Mouse (Mus musculus) activated CD4-positive, CD25-positive, alpha-beta regulatory T cell, adult 4 months (primary cell): ENCODE measurements around the gene Sox15. TPM values are rescaled to one million over a fixed set of nuclear protein-coding genes. Genes with fewer than 3 reads are reported as not detected.
"Not testable (repeated sequence)": the region's sequence is repeated elsewhere in the genome, so short reads cannot be mapped to it uniquely, and the experiment has no call there.

Source experiments
- ATAC-seq: one replicate; pipeline ENCODE4 v1.8.0; 2017
- polyA plus RNA-seq, 2 experiments: library from polyadenylated mRNA; unstranded; fragments of 100-300 nt; shearing (Covaris generic); gene quantifications; one replicate each; pipeline ENCODE4 v1.2.1; 2017

Sox15 gene
- polyA plus RNA-seq, 2 experiments from 2014 or later, result not detected

DNA sequence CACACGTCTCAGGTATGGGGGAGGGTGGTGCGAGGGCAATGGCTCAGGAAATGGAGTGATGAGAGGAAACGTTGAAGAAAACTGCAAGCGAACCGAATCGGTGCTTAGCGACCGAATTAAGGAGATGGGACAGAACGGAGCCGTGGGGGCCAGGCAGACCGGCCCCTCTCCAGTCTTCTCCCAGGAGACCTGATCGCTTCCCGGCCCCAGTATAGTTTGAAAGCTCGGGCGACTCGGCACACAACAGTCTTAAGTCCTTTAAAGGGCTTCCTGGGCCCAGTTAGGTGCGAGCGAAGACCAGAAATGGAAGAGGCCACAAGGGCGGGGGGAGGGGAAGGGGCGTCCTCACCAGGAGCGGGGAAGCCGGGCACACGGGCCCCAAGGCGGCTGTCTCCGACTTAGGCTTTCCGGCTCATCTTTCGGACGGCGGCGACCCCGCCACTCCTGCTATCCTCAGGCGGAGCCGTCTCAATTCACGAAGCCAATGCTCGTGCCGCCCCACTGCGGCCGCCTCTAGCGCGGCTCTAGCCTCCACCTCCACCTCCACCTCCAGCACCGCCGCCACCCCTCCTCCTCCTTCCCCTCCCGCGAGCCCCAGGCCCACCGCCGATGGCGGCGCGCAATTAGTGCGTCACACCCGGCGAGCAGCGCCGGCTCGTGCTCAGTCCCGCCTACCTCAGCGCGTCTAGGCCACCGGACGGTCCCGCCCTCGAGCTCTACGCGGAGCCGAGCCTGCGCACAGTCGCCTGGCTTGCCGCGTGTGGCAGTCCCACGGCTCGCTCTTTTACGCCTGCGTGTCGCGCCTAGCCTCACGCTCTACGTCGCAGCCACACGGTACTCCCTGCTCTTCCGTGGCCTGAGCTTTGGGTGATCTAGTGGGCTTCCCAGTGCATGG is 26.4 kb downstream of the Sox15 start, which contains the start of gene Senp3:
Gene Senp3, minus strand, starts transcription at position 771 of the 895 bp plus-strand sequence.
- peak; percentile 95 for ATAC-seq

DNA sequence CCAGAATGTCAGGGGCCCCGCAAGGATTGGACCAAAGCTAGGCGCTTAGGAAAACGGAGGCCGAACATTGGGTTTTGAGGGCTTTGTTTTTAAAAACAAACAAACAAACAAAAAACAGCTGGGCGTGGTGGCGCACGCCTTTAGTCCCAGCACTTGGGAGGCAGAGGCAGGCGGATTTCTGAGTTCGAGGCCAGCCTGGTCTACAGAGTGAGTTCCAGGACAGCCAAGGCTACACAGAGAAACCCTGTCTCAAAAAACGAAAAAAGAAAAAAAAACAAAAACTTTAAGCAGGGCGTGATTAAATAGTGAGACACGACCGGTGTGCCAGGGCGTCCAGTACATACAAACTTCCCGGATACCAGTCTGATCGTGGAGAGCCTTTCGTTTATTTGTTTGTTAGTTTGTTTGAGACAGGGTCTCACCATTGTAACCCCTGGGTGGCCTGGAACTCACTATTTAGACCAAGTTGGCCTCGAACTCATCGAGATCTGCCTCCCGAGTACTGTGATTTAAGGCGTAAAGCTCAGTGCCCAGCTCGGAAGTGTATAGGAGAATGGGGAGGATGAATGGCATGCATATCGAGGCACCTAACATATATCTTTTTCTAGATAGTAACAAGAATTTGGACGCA is 27.2 kb downstream of the Sox15 start:
- ATAC-seq, result no peak

DNA sequence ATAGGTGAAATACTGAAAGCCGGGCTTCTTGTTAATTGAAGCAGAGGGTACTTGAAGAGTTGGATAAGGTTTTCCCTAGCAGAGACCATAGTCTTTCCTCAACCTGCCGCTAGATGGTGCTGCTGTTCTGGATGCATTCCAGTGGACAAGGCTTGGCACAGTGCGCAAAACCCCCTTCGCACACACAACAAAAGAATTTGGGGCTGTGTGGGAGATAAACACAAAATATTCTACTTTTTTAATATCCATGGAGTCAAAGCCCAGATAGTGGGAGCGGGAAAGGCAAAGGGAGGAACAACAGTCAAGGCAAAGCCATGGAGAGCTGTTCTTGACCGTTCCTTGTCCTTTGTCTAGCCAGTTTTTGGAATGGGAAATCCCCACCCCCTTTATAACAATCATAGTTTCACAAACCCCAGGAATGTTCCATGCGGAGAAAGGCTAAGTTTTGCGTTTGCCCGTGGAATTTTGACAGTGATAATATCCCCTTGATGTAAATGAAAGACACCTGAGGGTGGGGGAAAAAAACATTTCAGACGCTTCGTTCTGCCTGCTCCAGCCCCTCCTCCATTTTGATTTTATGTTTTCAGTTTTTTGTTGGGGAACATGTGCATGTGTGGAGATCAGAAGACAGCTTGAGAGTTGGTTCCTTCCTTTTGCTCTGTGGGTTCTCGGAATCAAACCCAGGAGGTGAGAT is 27.9 kb downstream of the Sox15 start:
- ATAC-seq, result peak; percentile 49

DNA sequence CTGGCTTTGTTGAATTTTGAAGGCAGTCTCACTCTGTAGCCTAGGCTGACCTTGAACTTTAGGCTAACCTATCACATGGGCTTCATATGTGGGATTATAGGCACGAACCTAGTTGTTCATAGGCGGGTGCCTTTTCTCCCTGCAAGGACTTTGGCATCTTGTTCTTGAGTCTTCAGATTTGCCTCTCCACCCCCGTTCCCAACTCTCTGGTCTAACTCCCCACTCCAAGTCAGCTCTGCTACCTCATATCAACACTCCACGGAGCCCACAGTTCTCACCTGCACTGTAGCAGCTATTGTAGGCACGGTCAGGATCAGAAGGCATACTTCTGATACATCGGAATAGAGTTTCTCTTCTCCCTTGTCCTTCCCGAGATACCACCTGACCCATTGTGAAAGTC is 28.5 kb downstream of the Sox15 start:
- no peak for ATAC-seq

DNA sequence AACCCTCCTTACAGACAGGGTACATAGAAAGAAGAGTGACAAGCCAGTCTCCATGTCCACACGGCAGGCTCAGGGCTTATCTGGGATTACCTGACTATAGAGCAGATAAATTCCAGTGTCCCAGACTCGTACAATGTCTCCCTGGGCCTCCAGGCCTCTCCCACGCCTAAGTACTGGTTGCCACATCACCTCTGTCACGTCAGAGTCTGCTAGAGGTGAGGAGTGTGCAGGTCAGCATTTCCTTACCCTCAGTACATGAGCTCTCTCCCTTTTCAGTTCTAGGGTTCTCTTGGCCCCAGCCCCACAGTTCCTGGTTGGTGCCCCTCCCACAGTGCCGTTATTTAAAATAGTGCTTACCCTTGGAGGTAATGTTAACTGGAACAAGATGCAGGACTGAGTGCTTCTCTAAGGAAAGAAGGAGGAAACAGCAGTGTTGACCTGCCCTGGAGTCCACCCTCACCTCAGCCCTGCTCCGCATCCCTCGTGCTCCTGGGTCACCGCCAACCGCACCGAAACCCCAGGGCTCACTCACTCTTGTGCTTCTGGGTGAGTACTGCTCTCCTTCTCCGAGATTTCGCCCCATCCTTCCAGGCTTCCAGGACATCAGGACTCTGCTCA is 29.1 kb downstream of the Sox15 start:
- no peak for ATAC-seq

DNA sequence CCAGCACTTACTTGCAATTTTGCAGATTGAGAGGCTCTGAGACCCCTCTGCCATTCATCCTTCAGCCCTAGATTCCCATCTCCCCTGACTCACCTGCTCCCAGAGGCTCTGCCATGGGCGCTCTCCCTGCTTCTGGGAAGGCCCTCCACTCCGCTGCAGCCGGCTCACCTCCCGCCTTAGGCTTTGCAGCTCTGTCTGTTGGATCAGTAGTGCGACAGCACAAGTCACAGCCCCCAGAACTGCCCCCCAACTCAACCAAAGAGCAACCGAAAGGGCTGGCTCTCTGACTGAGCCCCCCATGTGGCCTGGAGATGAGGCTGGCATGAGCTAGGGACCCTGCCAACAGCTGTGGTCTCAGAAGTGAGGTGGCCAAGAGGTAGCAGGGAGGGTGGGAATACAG is 29.8 kb downstream of the Sox15 start:
- no peak for ATAC-seq

DNA sequence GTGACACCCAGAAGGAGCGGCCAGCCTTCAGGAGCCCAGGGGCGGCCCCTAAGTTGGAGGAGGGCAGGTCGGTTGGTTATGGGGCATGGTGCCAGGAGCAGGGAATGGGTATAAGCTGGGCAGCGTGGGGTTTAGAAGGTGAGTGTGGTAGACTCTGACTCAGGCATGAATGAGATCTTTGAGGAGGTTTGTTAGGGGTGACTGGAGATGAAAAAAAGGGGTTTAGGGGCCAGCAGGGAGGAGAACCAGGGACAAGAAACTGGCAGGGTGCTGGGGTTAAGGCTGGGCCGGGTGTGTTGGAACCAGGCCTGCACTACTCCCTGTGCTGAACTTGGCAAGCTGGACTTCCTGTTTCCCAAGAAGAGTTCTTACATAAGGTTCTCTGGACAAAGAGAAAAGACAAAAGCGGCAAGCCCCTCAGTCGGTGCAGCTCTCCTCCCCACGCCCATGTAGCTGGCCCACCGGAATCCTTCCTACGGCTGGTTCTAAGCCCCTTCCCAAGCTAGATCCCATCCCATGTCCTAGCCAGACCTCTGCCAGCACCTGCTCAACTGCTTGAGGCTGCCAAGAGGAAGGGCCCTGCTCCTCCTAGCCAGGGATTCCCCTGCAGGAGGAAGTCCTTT is 30.5 kb downstream of the Sox15 start, which contains the start of gene Tnfsf13:
Gene Tnfsf13, minus strand, starts transcription at position 259 of the 623 bp plus-strand sequence.
- ATAC-seq, result no peak

DNA sequence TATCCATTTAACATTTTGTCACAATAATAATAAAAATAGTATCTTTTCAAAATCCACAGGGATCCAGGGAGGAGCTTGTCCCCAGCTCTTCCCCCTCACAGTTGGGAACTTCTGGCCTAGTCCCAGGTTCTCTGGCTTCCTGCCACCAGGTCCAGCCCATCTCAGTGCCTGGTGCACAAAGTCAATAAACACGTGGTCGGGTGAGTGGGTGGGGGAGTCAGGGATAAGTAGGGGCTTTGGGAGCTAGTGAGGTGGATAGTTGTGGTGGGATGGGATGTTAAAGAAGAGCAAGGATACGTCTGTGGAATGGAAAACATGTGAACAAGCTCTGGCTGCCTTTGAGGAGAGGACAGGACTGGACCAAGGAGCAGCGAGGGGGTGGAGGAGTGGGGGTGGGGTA is 31.3 kb downstream of the Sox15 start:
- ATAC-seq, result no peak

DNA sequence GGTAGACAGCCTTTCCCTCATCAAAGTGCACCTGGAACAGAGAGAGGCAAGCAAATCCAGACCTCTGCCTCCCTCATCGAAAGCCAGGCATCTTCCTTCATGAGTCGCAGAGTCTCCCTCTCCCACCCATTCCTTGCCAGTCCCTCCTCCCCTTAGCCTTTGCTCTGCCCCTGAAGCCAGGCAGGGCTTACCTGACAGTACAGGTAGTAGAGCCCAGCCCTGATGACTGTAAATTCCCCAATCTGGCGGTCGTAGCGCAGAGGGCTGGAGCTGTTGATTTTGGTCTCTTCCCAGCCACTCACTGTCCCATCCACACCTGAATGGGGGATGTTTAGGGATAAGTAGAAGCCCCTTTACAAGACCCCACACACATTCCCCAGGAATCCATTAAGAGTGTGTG is 31.9 kb downstream of the Sox15 start:
- ATAC-seq, result no peak

DNA sequence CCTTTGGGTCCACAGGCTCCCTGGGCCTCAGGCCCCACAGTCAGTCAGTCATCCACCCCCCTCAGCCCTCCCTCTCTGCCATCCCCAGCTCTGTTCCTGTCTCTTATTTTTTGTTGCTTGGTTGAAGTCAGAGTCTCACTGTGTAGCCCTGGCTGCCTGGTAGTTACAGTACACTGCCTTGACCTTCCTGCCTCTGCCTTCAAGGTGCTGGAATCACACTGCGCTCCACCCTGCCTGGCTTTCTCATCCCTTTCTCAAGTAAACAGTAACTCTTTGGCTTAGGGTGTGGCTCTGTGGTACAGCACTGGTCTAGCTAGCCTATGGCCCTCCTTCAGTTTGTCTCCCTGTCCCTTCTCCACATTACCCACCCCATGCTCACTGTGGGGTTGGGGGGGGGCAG is 34.8 kb downstream of the Sox15 start:
- ATAC-seq, result no peak

DNA sequence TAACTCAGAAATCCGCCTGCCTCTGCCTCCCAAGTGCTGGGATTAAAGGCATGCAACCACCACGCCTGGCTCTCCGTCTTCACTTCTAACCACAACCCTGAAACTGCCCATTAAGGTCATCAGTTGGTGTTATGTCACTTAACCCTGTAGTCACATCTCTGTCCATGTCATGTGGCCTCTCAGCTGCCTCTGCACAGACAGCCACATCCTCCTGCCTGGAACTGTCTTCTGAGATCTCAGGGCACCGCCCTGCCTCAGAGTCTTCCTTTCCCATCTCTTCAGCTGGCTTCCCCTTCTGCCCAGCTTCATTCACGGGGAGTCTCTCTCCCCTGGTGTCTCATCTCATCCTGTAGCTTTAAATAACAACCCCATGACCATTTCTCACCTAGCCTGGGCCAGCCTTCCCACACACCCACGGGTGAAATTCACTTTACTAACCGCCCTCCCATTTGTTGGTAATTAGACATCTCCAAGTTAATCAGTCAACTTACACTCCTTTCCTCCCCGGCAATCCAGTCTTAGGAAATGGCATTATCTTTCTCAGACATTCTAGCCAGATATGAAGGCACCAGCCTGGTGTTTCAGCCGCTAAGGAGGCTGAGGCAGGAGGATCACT is 37.2 kb downstream of the Sox15 start:
- ATAC-seq, result no peak

DNA sequence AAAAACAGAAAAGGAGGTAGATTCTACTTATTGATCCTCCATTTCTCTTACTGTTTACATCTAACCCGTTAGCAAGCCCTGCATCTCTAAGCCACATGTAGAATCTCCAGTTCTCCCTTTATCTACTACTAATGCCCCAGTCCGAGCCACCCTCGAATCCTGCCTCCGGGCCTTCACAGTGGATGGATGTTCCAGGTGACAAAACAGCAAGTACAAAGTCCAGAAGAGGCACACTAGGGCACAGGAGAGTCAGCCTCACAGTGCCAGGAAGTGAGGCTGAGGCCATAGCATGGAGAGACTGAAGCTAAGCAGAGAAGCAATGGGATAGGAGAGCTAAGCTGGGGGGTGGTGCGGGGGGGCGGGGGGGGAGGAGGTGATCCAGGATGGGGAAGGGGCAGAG is 37.7 kb downstream of the Sox15 start:
- no peak for ATAC-seq

DNA sequence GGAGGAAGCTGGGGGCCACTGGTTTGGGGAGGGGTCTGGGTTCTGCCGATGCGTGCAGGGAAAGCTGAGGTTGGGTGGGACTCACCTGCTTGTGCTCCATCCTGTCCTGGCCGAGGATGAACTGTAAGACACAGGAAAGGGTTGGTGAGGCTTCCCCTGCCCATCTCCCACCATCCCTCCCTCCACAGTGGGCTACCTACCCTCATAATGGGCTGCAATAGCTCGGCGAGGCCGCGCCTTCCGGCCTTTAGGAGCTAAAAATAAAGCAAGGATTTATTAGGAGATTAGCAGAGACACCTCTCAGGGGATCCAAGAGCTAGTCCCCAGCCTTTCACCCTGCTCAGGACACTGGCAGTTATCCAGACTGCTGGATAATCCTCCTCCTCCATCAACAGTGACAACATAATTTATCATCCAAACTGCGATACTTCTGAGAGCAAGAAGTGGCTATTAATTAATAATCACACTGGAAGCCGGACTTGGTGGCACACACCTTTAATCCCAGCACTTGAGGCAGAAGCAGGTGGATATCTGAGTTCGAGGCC is 38.4 kb downstream of the Sox15 start:
- ATAC-seq, result no peak

DNA sequence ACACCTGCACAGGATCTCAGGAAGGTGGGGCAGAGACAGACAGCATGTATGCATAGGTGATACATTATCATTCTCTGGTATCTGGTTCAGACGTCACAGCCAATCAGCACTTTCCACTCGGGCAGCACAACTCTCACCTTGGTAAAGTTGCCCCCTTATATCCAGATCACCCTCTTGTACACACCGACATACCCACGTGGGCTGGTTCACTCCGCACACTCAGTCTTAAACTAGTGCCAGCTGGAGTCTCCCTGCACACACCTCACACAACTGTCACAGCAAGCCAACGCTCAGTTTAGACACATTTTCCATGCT is 39.9 kb downstream of the Sox15 start:
- ATAC-seq, result no peak

DNA sequence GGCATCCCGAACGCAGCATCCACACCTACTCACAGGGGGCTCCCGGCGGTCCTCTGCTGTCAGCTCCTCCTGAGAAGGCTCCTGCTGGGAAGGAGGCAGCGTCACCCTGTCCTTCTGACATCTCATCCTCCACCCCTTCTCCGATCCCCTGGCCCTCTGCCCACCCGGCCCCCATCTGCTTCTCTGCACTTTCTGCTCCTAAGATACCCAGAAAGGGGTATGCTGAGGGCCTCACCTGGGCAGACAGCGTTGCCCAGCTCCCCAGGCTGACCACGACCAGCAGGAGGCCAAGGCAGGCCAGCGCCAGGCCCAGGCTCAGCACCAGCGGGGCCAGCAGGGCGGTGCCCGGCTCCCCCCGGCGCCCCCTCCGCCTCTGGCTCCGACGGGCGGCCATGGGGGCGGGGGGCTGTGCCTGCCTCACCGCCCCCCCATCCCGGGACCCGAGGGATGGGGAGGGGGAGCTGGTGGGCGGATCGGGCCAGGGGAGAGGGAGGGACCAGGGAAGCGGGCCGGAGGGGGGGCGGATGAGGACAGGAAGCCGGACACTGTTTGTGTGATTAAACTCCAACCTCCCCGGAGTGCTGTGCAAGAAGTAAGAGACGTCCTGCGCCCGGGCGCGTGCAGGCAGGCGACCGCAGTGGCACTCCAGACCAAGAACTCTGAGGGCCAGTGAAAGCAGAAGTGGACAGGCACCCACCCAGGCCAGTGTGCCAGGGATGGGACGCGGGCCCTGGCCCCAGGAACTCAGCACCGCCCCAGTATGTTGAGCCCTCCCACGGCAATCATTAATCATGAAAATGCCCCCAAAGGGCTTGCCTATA is 40.5 kb downstream of the Sox15 start, which contains the start of the genes Tnfsf12 and Tnfsfm13:
Gene Tnfsf12, minus strand, starts transcription at position 489 of the 821 bp plus-strand sequence.
Gene Tnfsfm13, minus strand, starts transcription at position 738 of the 821 bp plus-strand sequence.
- ATAC-seq, result no peak

DNA sequence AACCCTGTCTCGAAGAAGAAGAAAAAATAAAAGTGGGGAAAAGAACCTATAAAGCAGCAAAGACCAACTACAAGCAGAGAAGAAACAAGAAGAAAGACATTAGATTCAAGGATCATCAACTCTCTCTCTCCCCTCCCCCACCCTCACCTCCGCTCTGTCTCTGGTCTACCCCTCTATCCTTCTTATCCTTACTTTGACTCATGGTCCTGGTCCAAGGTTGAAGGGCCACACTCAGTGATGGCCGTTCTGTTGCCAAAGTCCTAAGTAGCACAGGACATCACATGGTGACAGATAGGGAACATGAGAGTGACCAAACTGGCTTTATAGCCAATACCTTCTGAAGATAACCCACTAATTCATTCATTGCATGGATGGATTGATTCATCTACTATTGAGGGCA is 42.3 kb downstream of the Sox15 start:
- no peak for ATAC-seq

DNA sequence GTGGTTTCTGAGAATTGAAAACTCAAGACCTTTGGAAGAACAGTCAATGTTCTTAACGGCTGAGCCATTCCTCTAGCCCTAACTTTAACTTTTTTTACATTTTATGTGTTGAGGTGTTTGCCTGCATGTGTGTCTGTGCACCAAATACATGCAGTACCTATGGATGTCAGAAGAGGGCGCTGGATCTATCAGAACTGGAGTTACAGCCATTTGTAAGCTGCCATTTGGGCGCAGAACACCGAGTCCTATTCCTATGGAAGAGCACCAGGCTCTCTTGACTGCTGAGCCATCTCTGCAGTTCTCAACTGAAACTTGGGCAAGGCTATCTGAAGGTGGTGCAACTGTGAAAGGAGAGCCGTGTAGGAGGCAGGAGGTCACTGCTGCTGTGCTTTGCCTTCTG is 43.5 kb downstream of the Sox15 start:
- ATAC-seq, result no peak

DNA sequence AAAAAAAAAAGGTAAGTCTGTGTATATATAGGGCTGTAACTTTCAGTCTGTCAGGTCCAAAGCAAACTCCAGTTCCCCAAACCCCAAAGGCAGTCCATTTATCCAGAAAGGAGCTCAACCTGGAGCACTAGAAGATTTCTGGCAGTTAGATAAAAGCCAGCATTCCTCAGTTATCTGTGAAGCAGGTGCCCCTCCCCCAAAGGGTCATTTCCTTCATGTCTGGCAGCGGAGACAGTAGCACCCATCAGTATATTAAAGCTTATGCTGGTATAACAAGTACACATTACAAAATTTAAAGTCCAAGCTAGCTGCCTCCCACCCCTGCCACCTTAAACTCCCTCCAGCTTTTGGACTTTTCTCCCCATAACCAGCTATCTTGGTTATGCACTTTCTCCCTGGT is 44.5 kb downstream of the Sox15 start:
- ATAC-seq, result no peak

DNA sequence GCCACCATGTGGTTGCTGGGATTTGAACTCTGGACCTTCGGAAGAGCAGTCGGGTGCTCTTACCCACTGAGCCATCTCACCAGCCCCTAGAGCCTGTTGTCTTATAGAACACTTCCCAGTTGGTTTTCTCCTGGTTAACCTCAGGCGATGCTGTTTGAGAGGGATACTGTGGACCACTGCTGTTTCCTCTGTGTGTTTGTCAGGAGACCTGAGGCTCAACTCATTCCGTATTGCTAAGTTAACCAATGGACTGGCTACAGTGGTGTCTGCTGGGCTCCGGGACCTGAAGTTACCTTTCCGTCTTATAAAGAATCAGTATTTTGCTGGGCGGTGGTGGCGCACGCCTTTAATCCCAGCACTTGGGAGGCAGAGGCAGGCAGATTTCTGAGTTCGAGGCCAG is 47.8 kb downstream of the Sox15 start:
- not testable (repeated sequence) for ATAC-seq

DNA sequence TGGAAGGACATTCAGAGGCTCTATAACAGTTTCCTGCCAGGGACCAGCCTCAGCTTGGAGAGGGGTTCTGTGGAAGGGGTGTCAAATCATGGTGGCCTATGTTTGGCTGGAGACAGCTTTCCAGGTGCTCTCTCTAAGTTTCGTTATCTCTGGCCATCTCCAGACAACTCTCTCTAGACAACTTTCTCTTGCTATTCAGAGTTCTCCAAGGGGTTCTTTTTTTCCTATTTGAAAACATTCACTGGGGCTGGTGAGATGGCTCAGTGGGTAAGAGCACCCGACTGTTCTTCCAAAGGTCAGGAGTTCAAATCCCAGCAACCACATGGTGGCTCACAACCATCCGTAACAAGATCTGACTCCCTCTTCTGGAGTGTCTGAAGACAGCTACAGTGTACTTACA is 48.3 kb downstream of the Sox15 start:
- ATAC-seq, result not testable (repeated sequence)
